Mouse (Mus musculus) kidney, postnatal 36 days (tissue): ENCODE measurements around the gene Dsp.

Experiments
- DNase-seq, 2 experiments: peaks; one replicate each; pipeline ENCODE4 v3.0.0; 2021 to 2022; ENCODE audit warnings: mixed read lengths in 2 of 2

Dsp gene

GRCm38 (mm10) chr13:38151069-38151588 lies at the start of gene Dsp:
Gene Dsp, plus strand, starts transcription at chr13:38151294.
- peak; percentile 62 to 75 for DNase-seq

- DNase-seq = no peak
These were observed 47.7 kb upstream of the Dsp start for GRCm38 (mm10) chr13:38103406-38103805.

- DNase-seq = no peak
These were observed 46.6 kb upstream of the Dsp start for GRCm38 (mm10) chr13:38104501-38104900.

- DNase-seq = no peak
These were observed 42.0 kb upstream of the Dsp start for GRCm38 (mm10) chr13:38109081-38109480.

GRCm38 (mm10) chr13:38122321-38122720 lies 28.8 kb upstream of the Dsp start:
- no peak for DNase-seq

GRCm38 (mm10) chr13:38123666-38124065 lies 27.4 kb upstream of the Dsp start:
- DNase-seq = no peak

GRCm38 (mm10) chr13:38127683-38128082 lies 23.4 kb upstream of the Dsp start:
- no peak for DNase-seq

GRCm38 (mm10) chr13:38128246-38128645 lies 22.8 kb upstream of the Dsp start:
- no peak for DNase-seq

GRCm38 (mm10) chr13:38129492-38129891 lies 21.6 kb upstream of the Dsp start:
- no peak for DNase-seq

- no peak for DNase-seq
These were observed 21.0 kb upstream of the Dsp start for GRCm38 (mm10) chr13:38130116-38130515.

- no peak for DNase-seq
These were observed 18.0 kb upstream of the Dsp start for GRCm38 (mm10) chr13:38133016-38133528.

GRCm38 (mm10) chr13:38140521-38140920 lies 10.6 kb upstream of the Dsp start:
- DNase-seq = no peak

GRCm38 (mm10) chr13:38144962-38145713 lies 6.0 kb upstream of the Dsp start:
- DNase-seq = peak; percentile 50 to 57

- no peak for DNase-seq
These were observed 2.7 kb upstream of the Dsp start for GRCm38 (mm10) chr13:38148348-38148747.

GRCm38 (mm10) chr13:38151671-38152428 lies 756 bp downstream of the Dsp start:
- DNase-seq = peak; percentile 13 to 39

- DNase-seq = peak; percentile 16 to 48
These were observed 1.4 kb downstream of the Dsp start for GRCm38 (mm10) chr13:38152429-38153035.

- DNase-seq = no peak
These were observed 4.4 kb downstream of the Dsp start for GRCm38 (mm10) chr13:38155523-38155922.

GRCm38 (mm10) chr13:38157635-38158034 lies 6.5 kb downstream of the Dsp start:
- no peak for DNase-seq

- peak in 1 of 2 experiments; percentile 6 for DNase-seq
These were observed 10.9 kb downstream of the Dsp start for GRCm38 (mm10) chr13:38162002-38162401.

GRCm38 (mm10) chr13:38162668-38163067 lies 11.6 kb downstream of the Dsp start:
- DNase-seq = peak in 1 of 2 experiments; percentile 31

GRCm38 (mm10) chr13:38164932-38165331 lies 13.8 kb downstream of the Dsp start:
- DNase-seq = no peak

- no peak for DNase-seq
These were observed 16.0 kb downstream of the Dsp start for GRCm38 (mm10) chr13:38167056-38167455.

GRCm38 (mm10) chr13:38170707-38171144 lies 19.6 kb downstream of the Dsp start:
- peak; percentile 54 to 68 for DNase-seq
